Mouse (Mus musculus) olfactory bulb, adult 2 months (tissue): ENCODE data around the gene Orai1. TPM values are rescaled to one million over a fixed set of nuclear protein-coding genes. Genes with fewer than 3 reads are reported as not detected.
"Not testable (repeated sequence)": the region's sequence is repeated elsewhere in the genome, so short reads cannot be mapped to it uniquely, and the experiment has no call there.

Experiments
- H3K27ac ChIP-seq: fragments of 200-500 bp; 2 replicates; pipeline ENCODE4 v1.5.1; 2012; ENCODE audit warnings: low read depth, low read length; ENCODE audit not compliant: insufficient read depth
- H3K4me1 ChIP-seq: fragments of 200-500 bp; 2 replicates; pipeline ENCODE4 v1.6.1; 2012; ENCODE audit warnings: low read length; ENCODE audit not compliant: control insufficient read depth, insufficient read depth
- H3K4me3 ChIP-seq: fragments of 200-500 bp; 2 replicates; pipeline ENCODE4 v1.5.1; 2012; ENCODE audit warnings: mild to moderate bottlenecking, low read depth, low read length, moderate library complexity; ENCODE audit not compliant: insufficient read depth
- CTCF ChIP-seq: fragments of 200-500 bp; IDR thresholded peaks from 2 replicates; pipeline ENCODE4 v1.5.1; 2012; ENCODE audit warnings: low read depth, mild to moderate bottlenecking, low read length, moderate library complexity; ENCODE audit not compliant: insufficient read depth
- POLR2A ChIP-seq: fragments of 200-500 bp; IDR thresholded peaks from 2 replicates; pipeline ENCODE4 v1.6.1; 2012; ENCODE audit warnings: mild to moderate bottlenecking, low read depth, low read length, moderate library complexity; ENCODE audit not compliant: insufficient read depth
- WGBS: fragments of 180-500 bp; shearing (Covaris S2); methylation state at CpG from one replicate; pipeline ENCODE4 v1.1.7; 2018; 5-methylcytosine and 5-hydroxymethylcytosine counted together
- polyA plus RNA-seq: library from polyadenylated mRNA; stranded (reverse); fragments of >200 nt; gene quantifications from 2 replicates; pipeline ENCODE4 v1.2.4, GENCODE M21; 2012; ENCODE audit warnings: low replicate concordance; ENCODE audit not compliant: missing spikeins, insufficient read depth, insufficient read length

Orai1 gene
- not detected in 2 replicates for polyA plus RNA-seq

- TF ChIP-seq CTCF (no peak), POLR2A (peak; percentile 55)
- Histone ChIP-seq H3K27ac (peak within 1 kb of the TSS; percentile 83), H3K4me1 (peaks cover 23% of the 10 kb centered on the region), H3K4me3 (peak within 1 kb of the TSS; percentile 64)
- under 1% methylated on average over 106 of the region's 106 CpGs for WGBS
Measured at GRCm38 (mm10) chr5:123014753-123015701, at the start of gene Orai1. TSS of gene Orai1 (plus strand) at chr5:123015074.

GRCm38 (mm10) chr5:122965427-122965826, 49.4 kb upstream of the Orai1 start:
- no peak overlapping the region for H3K27ac ChIP-seq
- H3K4me1 ChIP-seq, result no peaks in the 10 kb centered on the region
- TF ChIP-seq POLR2A (no peak), CTCF (no peak)
- 59% methylated on average over 11 of the region's 11 CpGs for WGBS
- H3K4me3 ChIP-seq, result no peak overlapping the region

- no peak overlapping the region for H3K4me3 ChIP-seq
- WGBS, result 41% methylated on average over 4 of the region's 4 CpGs
- TF ChIP-seq CTCF (peak; percentile 61), POLR2A (no peak)
- H3K27ac ChIP-seq, result no peak overlapping the region
- no peaks in the 10 kb centered on the region for H3K4me1 ChIP-seq
Measured at GRCm38 (mm10) chr5:122968322-122968721, 46.6 kb upstream of the Orai1 start.

- H3K4me3 ChIP-seq, result no peak overlapping the region
- no peak for TF ChIP-seq CTCF
- 89% methylated on average over 5 of the region's 5 CpGs for WGBS
- no peaks in the 10 kb centered on the region for H3K4me1 ChIP-seq
- H3K27ac ChIP-seq, result no peak overlapping the region
Measured at GRCm38 (mm10) chr5:122970056-122970455, 44.8 kb upstream of the Orai1 start.

GRCm38 (mm10) chr5:122971438-122971837, 43.4 kb upstream of the Orai1 start:
- Histone ChIP-seq H3K27ac (no peak overlapping the region), H3K4me3 (no peak overlapping the region), H3K4me1 (no peaks in the 10 kb centered on the region)
- WGBS, result 60% methylated on average over 4 of the region's 4 CpGs
- TF ChIP-seq CTCF (no peak), POLR2A (no peak)

- H3K4me3 ChIP-seq, result no peak overlapping the region
- no peak overlapping the region for H3K27ac ChIP-seq
- no peaks in the 10 kb centered on the region for H3K4me1 ChIP-seq
- 50% methylated on average over 9 of the region's 9 CpGs for WGBS
- TF ChIP-seq POLR2A (no peak), CTCF (no peak)
Measured at GRCm38 (mm10) chr5:122972116-122972515, 42.8 kb upstream of the Orai1 start.

GRCm38 (mm10) chr5:122974701-122975100, 40.2 kb upstream of the Orai1 start:
- WGBS, result 93% methylated on average over 4 of the region's 4 CpGs
- H3K4me1 ChIP-seq, H3K4me3 ChIP-seq: not testable (repeated sequence)

GRCm38 (mm10) chr5:122978970-122979369, 35.9 kb upstream of the Orai1 start:
- TF ChIP-seq POLR2A (no peak), CTCF (no peak)
- Histone ChIP-seq H3K4me1 (no peaks in the 10 kb centered on the region), H3K27ac (no peak overlapping the region), H3K4me3 (no peak overlapping the region)
- WGBS, result 91% methylated on average over 8 of the region's 8 CpGs

More at GRCm38 (mm10) chr5:122974701-122975100, 40.2 kb upstream of the Orai1 start:
- H3K27ac ChIP-seq, result not testable (repeated sequence)

GRCm38 (mm10) chr5:122984483-122984882, 30.4 kb upstream of the Orai1 start:
- TF ChIP-seq CTCF (no peak), POLR2A (no peak)
- WGBS, result 92% methylated on average over 5 of the region's 5 CpGs
- peaks cover 23% of the 10 kb centered on the region for H3K4me1 ChIP-seq
- no peak overlapping the region for H3K4me3 ChIP-seq
- no peak overlapping the region for H3K27ac ChIP-seq

- H3K4me1 ChIP-seq, result peaks cover 25% of the 10 kb centered on the region
- no peak for TF ChIP-seq POLR2A
- no peak for TF ChIP-seq CTCF
- H3K4me3 ChIP-seq, result no peak overlapping the region
- 73% methylated on average over 3 of the region's 3 CpGs for WGBS
- H3K27ac ChIP-seq, result no peak overlapping the region; the same call in 1 of the 2 replicates
Measured at GRCm38 (mm10) chr5:122985276-122985675, 29.6 kb upstream of the Orai1 start.
